Mouse (Mus musculus) stomach, embryonic 16.5 days (tissue): Measurements from ENCODE around the gene Sgce. TPM values are rescaled to one million over a fixed set of nuclear protein-coding genes. Genes with fewer than 3 reads are reported as not detected.
"Not testable (repeated sequence)": the region's sequence is repeated elsewhere in the genome, so short reads cannot be mapped to it uniquely, and the experiment has no call there.

Experiments
- ATAC-seq: fragments of 200-750 bp; cut with Nextera tagmentation; 2 replicates; pipeline ENCODE4 v1.8.0; 2017; ENCODE audit warnings: moderate number of reproducible peaks, moderate TSS enrichment; ENCODE audit not compliant: insufficient read depth, low FRiP score
- H3K27ac ChIP-seq: fragments of 300-500 bp; sonication (generic); 2 replicates; pipeline ENCODE4 v1.5.1; 2014; ENCODE audit warnings: low read length
- H3K27me3 ChIP-seq: fragments of 300-500 bp; sonication (generic); 2 replicates; pipeline ENCODE4 v1.6.1; 2014; ENCODE audit warnings: low read length, control low read depth, mixed read lengths; ENCODE audit not compliant: control insufficient read depth, insufficient read depth
- H3K36me3 ChIP-seq: fragments of 300-500 bp; sonication (generic); 2 replicates; pipeline ENCODE4 v1.6.1; 2014; ENCODE audit warnings: low read length; ENCODE audit not compliant: control insufficient read depth, insufficient read depth
- H3K4me1 ChIP-seq: fragments of 300-500 bp; sonication (generic); 2 replicates; pipeline ENCODE4 v1.6.1; 2014; ENCODE audit warnings: low read length, control low read depth, mixed read lengths; ENCODE audit not compliant: control insufficient read depth, insufficient read depth
- H3K4me2 ChIP-seq: fragments of 300-500 bp; sonication (generic); 2 replicates; pipeline ENCODE4 v1.6.1; 2014; ENCODE audit warnings: low read depth, low read length, mixed read lengths
- H3K4me3 ChIP-seq: fragments of 300-500 bp; sonication (generic); replicated peaks from 2 replicates; pipeline ENCODE4 v1.5.1; 2014; ENCODE audit warnings: mild to moderate bottlenecking, low read length
- H3K9ac ChIP-seq: fragments of 300-500 bp; sonication (generic); 2 replicates; pipeline ENCODE4 v1.6.1; 2014; ENCODE audit warnings: low read length
- H3K9me3 ChIP-seq: fragments of 300-500 bp; sonication (generic); replicated peaks from 2 replicates; pipeline ENCODE4 v1.6.1; 2016; ENCODE audit warnings: low read length, control low read depth; ENCODE audit not compliant: control insufficient read depth
- WGBS: fragments of 180-500 bp; shearing (Covaris S2); extraction: QIAGEN DNeasy Blood & Tissue Kit; methylation state at CpG from one replicate; pipeline ENCODE4 v1.1.7; 2014; 5-methylcytosine and 5-hydroxymethylcytosine counted together
- polyA plus RNA-seq: library from polyadenylated mRNA; unstranded; fragments of >200 nt; fragmentation: Nextera tagmentation; extraction: Ambion mirVana; gene quantifications from 2 replicates; pipeline ENCODE4 v1.2.1, GENCODE M21; 2015

Sgce gene
- 69.6 and 73.2 TPM in 2 replicates for polyA plus RNA-seq

DNA sequence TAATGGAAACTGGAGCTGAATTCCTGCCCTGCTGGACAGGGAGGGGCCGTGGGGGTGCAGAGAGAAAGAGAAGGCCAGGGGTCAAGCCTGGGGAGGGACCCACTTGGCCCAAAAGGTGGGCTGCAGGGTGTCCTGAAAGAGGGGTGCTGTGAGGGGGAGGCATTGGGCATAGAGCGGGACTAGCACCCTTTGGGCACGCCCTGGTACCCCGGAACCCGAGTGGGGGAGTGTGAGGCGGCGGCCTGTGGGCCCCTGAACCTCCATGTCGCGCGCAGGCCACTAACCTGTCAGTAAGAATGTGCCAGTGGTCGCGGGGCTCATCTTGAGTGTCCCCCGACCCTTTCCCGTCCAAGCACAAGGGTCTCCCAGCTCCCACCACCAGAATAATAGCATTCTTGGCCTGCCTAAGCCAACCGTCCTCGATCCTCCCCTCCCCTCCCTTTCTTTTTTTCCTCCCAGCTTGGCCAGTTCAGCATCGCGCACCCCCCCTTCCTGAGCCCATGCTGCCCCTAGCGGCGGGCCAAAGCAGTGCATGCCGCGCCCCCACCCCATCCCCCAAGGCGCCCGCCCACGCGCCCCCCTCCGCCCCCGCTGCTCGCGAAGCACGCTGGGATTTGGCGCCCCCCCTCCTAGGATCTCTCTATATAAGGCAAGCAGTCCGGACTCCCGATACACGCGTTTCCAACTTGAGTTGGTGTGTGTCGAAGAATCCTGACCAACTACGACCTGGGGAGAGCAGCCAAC lies at the start of gene Sgce, which contains the start of gene Peg10:
Sgce (minus strand) TSS at position 512 of the 744 bp plus-strand sequence.
Peg10 (plus strand) TSS at position 611 of the 744 bp plus-strand sequence.
- Histone ChIP-seq H3K4me3 (peak within 1 kb of the TSS; percentile 54), H3K36me3 (no peaks in the 10 kb centered on the region), H3K4me2 (peak within 1 kb of the TSS; percentile 69), H3K27me3 (no peaks in the 10 kb centered on the region), H3K27ac (peak within 1 kb of the TSS; percentile 62), H3K9me3 (peaks cover 17% of the 10 kb centered on the region), H3K4me1 (no peaks in the 10 kb centered on the region), H3K9ac (peak within 1 kb of the TSS; percentile 74)
- ATAC-seq = peak; percentile 45; the same call in 1 of the 2 replicates
- 47% methylated on average over 38 of the region's 38 CpGs for WGBS

DNA sequence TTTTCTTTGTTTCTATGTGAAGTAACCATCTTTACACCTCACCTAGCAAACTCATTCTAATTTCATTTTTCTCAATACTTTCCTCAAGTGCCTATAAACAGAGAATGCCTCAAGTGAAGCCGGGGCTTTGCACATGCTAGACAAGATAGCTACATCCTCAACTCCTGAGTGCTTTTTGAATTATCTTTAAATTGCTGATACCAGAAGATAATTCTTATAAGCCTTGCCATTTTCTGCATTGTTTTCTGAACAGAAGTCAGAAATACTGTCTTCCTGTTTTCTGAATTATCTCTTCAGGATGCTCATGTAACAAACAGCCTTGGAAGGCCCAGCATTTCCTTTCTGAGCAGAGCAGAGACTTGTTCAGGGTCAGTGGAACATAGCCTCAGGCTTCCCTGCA lies 49.3 kb upstream of the Sgce start:
- no peaks in the 10 kb centered on the region for H3K9me3 ChIP-seq
- H3K4me2 ChIP-seq = no peak overlapping the region
- 88% methylated on average over 1 of the region's 1 CpGs for WGBS
- no peak overlapping the region for H3K9ac ChIP-seq
- H3K4me3 ChIP-seq = no peak overlapping the region
- H3K27ac ChIP-seq = no peak overlapping the region
- H3K27me3 ChIP-seq = no peaks in the 10 kb centered on the region
- no peak for ATAC-seq
- H3K36me3 ChIP-seq = no peaks in the 10 kb centered on the region
- no peaks in the 10 kb centered on the region for H3K4me1 ChIP-seq

DNA sequence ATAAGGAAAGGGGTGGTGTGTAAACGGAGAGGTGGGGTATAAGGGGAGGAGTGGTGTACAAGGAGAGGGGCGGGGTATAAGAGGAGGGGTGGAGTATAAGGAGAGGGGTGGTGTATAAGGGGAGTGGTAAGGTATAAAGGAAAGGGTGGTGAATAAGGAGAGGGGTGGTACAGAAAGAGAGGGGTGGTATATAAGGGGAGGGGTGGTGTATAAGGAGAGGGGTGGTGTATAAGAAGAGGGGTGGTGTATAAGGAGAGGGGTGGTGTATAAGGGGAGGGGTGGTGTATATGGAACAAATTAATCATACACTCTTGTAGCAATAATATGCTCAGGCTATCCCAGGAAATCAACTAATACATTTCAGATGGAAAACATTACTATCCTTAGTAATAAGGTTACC lies 15.2 kb upstream of the Sgce start:
- no peak overlapping the region for H3K4me3 ChIP-seq
- H3K9me3 ChIP-seq = no peaks in the 10 kb centered on the region
- no peak overlapping the region for H3K9ac ChIP-seq
- no peak overlapping the region for H3K27ac ChIP-seq
- WGBS = 28% methylated on average over 2 of the region's 2 CpGs
- H3K36me3 ChIP-seq = no peaks in the 10 kb centered on the region
- no peaks in the 10 kb centered on the region for H3K27me3 ChIP-seq
- H3K4me2 ChIP-seq = no peak overlapping the region
- peak; percentile 98 for ATAC-seq
- H3K4me1 ChIP-seq = no peaks in the 10 kb centered on the region

- H3K9ac ChIP-seq, H3K4me3 ChIP-seq, H3K27ac ChIP-seq, H3K27me3 ChIP-seq, H3K36me3 ChIP-seq, H3K4me2 ChIP-seq, H3K4me1 ChIP-seq, H3K9me3 ChIP-seq, ATAC-seq: not testable (repeated sequence)
- WGBS = 25% methylated on average over 3 of the region's 3 CpGs
Measured at GRCm38 (mm10) chr6:4761415-4762142, 14.6 kb upstream of the Sgce start.

DNA sequence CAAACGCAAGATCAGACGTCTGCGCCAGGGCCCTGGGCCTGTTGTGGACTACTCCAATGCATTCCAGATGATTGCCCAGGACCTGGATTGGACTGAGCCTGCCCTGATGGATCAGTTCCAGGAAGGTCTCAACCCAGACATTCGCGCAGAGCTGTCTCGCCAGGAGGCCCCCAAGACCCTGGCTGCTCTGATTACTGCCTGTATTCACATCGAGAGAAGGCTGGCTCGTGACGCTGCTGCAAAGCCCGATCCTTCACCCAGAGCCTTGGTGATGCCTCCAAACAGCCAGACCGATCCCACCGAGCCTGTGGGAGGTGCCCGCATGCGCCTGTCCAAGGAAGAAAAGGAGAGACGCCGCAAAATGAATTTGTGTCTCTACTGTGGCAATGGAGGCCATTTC lies 7.9 kb upstream of the Sgce start:
- no peak overlapping the region for H3K4me2 ChIP-seq
- H3K4me1 ChIP-seq = no peaks in the 10 kb centered on the region
- H3K9me3 ChIP-seq = peaks cover 3% of the 10 kb centered on the region
- no peaks in the 10 kb centered on the region for H3K27me3 ChIP-seq
- no peak overlapping the region for H3K4me3 ChIP-seq
- H3K36me3 ChIP-seq = peaks cover 10% of the 10 kb centered on the region; the same call in 1 of the 2 replicates
- no peak for ATAC-seq
- H3K9ac ChIP-seq = no peak overlapping the region
- 93% methylated on average over 16 of the region's 16 CpGs for WGBS
- H3K27ac ChIP-seq = no peak overlapping the region

DNA sequence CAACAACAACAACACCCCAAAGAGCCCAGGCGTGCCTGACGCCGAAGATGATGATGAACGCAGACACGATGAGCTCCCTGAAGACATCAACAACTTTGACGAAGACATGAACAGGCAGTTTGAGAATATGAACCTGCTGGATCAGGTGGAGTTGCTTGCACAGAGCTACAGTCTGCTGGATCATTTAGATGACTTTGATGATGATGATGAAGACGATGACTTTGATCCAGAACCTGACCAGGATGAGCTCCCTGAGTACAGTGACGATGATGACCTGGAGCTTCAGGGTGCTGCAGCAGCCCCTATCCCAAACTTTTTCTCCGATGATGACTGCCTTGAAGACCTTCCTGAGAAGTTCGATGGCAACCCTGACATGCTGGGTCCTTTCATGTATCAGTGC lies 7.3 kb upstream of the Sgce start:
- ATAC-seq = no peak
- H3K27ac ChIP-seq = no peak overlapping the region
- peaks cover 3% of the 10 kb centered on the region for H3K9me3 ChIP-seq
- H3K4me2 ChIP-seq = no peak overlapping the region
- H3K4me1 ChIP-seq = no peaks in the 10 kb centered on the region
- H3K9ac ChIP-seq = no peak overlapping the region
- no peaks in the 10 kb centered on the region for H3K27me3 ChIP-seq
- H3K4me3 ChIP-seq = no peak overlapping the region
- 91% methylated on average over 10 of the region's 10 CpGs for WGBS
- H3K36me3 ChIP-seq = peaks cover 10% of the 10 kb centered on the region; the same call in 1 of the 2 replicates

- peaks cover 7% of the 10 kb centered on the region; the same call in 1 of the 2 replicates for H3K36me3 ChIP-seq
- H3K9me3 ChIP-seq = peaks cover 17% of the 10 kb centered on the region
- no peak overlapping the region for H3K4me3 ChIP-seq
- H3K4me1 ChIP-seq = no peaks in the 10 kb centered on the region
- no peak overlapping the region for H3K4me2 ChIP-seq
- H3K9ac ChIP-seq = no peak overlapping the region
- ATAC-seq = no peak
- 76% methylated on average over 4 of the region's 4 CpGs for WGBS
- no peak overlapping the region for H3K27ac ChIP-seq
- no peaks in the 10 kb centered on the region for H3K27me3 ChIP-seq
Measured at GRCm38 (mm10) chr6:4751355-4751754, 4.3 kb upstream of the Sgce start.

DNA sequence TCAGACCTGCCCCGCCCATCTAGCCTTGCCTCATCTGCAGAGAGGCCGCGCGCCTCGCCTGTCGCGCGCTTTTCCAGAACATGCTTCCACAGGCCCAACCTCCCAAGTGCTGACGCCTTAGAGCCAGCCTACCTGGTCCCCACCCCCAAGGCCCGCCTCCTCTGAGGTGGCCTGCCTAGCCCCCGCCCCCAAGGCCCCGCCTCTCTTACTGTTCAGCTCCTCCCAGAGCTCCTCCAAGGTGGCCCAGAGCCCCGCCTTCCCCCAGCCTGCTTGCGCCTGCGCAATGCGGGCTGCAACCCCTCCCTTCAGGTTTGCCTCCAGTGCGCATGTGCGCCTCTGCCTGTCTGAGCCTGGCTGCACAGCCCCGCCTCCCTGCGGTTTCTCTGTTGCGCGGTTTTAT lies 2.1 kb upstream of the Sgce start:
- Histone ChIP-seq H3K9ac (no peak overlapping the region), H3K27ac (no peak overlapping the region), H3K36me3 (no peaks in the 10 kb centered on the region), H3K4me2 (peak overlapping the region; percentile 69), H3K9me3 (peaks cover 17% of the 10 kb centered on the region), H3K4me1 (no peaks in the 10 kb centered on the region), H3K4me3 (peak overlapping the region; percentile 54), H3K27me3 (no peaks in the 10 kb centered on the region)
- WGBS = 41% methylated on average over 15 of the region's 22 CpGs
- ATAC-seq = peak; percentile 97

- Histone ChIP-seq H3K36me3 (no peaks in the 10 kb centered on the region), H3K4me2 (peak overlapping the region; percentile 69), H3K27ac (no peak overlapping the region; the same call in 1 of the 2 replicates), H3K4me1 (no peaks in the 10 kb centered on the region), H3K9me3 (peaks cover 17% of the 10 kb centered on the region), H3K4me3 (peak overlapping the region; percentile 54), H3K27me3 (no peaks in the 10 kb centered on the region), H3K9ac (no peak overlapping the region)
- WGBS = 55% methylated on average over 15 of the region's 15 CpGs
- no peak for ATAC-seq
Measured at GRCm38 (mm10) chr6:4748506-4748961, 1.5 kb upstream of the Sgce start.
